Mouse (Mus musculus): Measurements from ENCODE around the gene Med12l. TPM values are rescaled to one million over a fixed set of nuclear protein-coding genes. Genes with fewer than 3 reads are reported as not detected.

Gene Med12l
- polyA plus RNA-seq, 1 experiment from 2014 or later, result 1.0 TPM

DNA sequence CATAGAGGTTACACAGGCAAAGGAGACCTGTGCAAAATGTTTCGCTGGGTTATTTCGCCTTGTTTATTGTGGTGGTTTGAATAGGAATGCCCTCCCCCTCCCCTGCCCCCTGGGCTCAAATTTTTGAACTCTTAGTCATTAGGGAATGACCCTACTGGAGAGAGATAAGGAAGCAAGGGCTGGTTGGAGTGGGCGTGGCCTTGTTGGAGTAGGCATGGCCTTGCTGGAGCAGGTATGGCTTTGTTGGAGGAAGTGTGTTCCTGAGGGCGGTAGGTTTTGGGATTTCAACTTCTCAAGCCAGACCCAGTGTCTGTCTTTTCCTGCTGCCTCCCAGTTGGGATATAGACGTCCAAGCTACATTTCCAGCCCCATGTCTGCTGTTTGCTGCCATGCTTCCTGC is 1.9 kb upstream of the Med12l start:
- no peak for DNase-seq (ENCODE audit: low spot score)

DNA sequence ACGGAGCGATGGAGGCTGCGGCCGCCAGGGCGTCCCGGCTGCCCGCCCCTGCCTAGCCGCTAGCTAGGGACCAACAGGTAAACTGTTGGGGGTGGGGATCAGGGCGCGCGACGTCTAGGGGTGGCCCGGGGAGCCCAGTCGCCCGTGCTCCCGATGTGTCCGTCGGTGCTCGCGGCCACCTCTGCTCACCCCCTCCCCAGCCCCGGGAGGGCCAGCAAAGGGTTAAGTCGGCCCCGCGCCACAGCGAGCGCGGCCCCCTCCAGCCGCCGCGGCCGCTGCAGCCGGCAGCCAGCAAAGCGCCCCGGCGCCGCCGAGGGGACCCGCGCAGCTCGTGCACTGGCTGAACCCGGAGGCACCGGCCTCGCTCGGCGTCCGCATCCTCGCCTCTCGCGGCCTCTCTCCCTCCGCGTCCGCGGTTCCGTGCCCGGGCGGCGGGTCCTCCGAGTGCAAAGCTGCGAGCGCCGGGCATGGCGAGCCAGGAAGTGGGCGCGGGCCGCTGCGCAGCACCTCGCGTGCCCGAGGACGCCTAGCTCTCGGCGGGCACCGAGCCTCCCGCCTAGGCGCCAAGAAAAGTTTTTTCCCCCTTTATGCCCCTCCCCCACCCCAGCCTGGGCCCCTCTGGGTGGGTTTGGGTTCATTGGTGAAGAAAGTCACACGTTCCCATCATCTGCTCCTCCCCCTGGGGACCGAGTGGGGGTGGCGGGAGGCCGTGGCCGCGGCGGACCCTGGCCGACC is 538 bp downstream of the Med12l start:
- H3K4me3 ChIP-seq, result peak overlapping the region; percentile 77
- peaks cover 62% of the 10 kb centered on the region for H3K27me3 ChIP-seq (ENCODE audit: low read depth, poor library complexity, severe bottlenecking)
- WGBS, result under 1% methylated on average over 83 of the region's 83 CpGs
- peaks cover 24% of the 10 kb centered on the region for H3K4me1 ChIP-seq
- no peaks in the 10 kb centered on the region for H3K36me3 ChIP-seq
- DNase-seq (ENCODE audit: low spot score), result peak; percentile 82
- no peaks in the 10 kb centered on the region for H3K9me3 ChIP-seq (replicated peaks)
- H3K27ac ChIP-seq, result peak overlapping the region; percentile 89

More for the DNA sequence above, 1.9 kb upstream of the Med12l start:
- H3K9me3 ChIP-seq (replicated peaks), result no peaks in the 10 kb centered on the region
- no peak overlapping the region for H3K4me3 ChIP-seq
- no peak overlapping the region for H3K27ac ChIP-seq
- H3K36me3 ChIP-seq, result no peaks in the 10 kb centered on the region
- H3K4me1 ChIP-seq, result peaks cover 24% of the 10 kb centered on the region
- peaks cover 45% of the 10 kb centered on the region for H3K27me3 ChIP-seq (ENCODE audit: low read depth, poor library complexity, severe bottlenecking)
- 72% methylated on average over 5 of the region's 5 CpGs for WGBS

DNA sequence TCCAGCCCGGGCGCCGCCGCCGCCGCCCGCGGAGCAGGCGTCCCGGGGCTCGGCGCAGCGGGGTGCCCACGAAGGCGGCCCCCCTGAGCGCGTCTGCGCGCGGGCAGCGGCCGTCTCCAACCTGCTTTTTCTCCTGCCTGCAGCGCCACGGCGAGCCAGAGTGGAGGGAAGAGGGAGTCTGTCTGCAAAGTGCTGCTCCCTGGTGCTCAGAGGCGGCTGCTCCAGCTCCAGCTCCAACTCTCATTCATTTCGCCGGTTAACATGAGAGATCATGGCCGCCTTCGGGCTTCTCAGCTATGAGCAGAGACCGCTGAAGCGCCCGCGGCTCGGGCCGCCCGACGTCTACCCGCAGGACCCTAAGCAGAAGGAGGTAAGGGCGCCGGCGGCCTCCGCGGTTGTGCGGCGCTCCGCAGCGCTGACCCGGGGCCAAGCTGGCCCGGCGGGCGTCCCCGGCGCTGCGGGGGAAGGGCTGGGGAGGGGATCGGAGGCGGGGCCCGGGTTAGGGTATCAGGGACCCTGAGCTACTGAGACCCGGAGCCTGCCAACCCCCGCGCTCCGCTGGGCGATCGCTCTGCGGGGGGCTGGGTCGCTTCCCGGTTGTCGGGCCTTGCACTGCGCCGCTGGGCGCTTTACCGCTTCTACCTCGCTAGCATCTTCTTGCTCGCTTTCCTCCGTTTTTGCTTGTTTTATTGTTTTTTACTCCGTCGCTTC is 1.3 kb downstream of the Med12l start:
- Histone ChIP-seq H3K4me1 (peaks cover 24% of the 10 kb centered on the region), H3K27me3 (ENCODE audit: low read depth, poor library complexity, severe bottlenecking) (peaks cover 62% of the 10 kb centered on the region), H3K4me3 (peak overlapping the region; percentile 77), H3K9me3 (replicated peaks) (no peaks in the 10 kb centered on the region), H3K36me3 (no peaks in the 10 kb centered on the region), H3K27ac (peak overlapping the region; percentile 89)
- DNase-seq (ENCODE audit: low spot score), result no peak
- under 1% methylated on average over 77 of the region's 77 CpGs for WGBS

DNA sequence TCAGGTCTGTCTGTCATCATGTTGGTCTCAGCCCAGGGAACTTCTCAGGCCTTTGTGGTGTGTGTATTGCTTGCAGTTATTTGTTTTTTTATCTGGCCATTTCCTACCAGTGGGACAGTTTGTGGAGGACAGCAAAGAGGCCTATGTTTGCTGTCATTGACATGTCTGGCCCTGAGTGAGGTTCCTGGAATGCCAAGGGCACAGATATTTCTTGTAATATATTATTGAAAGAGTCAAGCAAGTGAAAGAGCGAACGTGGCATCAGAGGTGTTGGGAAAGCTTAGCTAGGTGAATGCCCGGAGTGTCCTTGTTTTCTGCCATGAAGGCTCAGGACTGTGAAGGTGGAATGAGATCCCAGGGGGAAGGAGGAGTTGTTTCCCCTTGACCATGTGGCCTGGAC is 4.7 kb downstream of the Med12l start:
- DNase-seq (ENCODE audit: low spot score), result no peak
- Histone ChIP-seq H3K4me3 (no peak overlapping the region), H3K27me3 (ENCODE audit: low read depth, poor library complexity, severe bottlenecking) (peaks cover 40% of the 10 kb centered on the region), H3K4me1 (peaks cover 18% of the 10 kb centered on the region), H3K9me3 (replicated peaks) (no peaks in the 10 kb centered on the region), H3K36me3 (no peaks in the 10 kb centered on the region), H3K27ac (no peak overlapping the region)
- WGBS, result 91% methylated on average over 3 of the region's 3 CpGs

DNA sequence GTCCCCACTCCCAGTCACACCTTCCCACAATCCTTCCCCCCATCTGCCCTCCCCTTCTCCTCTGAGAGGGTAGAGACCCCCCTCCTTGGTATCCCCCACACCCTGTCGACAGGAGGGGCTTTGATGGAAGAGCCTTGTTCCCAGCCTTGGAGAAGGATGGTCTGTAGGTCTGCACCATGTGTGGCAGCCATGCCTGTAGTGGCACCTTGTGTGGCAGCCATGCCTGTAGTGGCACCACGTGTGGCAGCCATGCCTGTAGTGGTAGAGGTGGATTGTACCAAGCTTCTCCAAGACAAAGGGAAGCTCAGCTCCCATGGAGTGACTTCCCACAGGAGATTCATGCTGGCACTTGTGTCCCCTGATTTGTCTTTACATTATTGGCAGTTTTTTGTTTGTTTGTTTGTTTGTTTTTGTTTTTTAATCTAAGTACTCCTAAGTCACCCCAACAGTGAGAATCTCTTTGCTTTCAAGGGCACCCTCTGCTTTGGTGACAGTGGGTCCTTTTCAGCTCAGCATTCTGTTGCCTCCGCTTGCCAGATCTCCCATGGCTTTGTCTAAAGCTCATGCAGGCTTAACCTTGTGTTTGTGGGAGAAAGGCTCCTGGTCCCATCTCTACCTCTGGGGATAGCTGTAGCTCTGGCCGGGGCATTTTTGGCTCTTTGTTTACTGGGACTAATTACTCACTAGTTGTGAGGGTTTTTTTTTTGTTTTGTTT is 10.2 kb downstream of the Med12l start:
- no peaks in the 10 kb centered on the region for H3K27me3 ChIP-seq (ENCODE audit: low read depth, poor library complexity, severe bottlenecking)
- H3K9me3 ChIP-seq (replicated peaks), result no peaks in the 10 kb centered on the region
- DNase-seq (ENCODE audit: low spot score), result no peak
- no peak overlapping the region for H3K27ac ChIP-seq
- no peak overlapping the region for H3K4me3 ChIP-seq
- no peaks in the 10 kb centered on the region for H3K4me1 ChIP-seq
- H3K36me3 ChIP-seq, result no peaks in the 10 kb centered on the region
- 77% methylated on average over 4 of the region's 4 CpGs for WGBS

GRCm38 (mm10) chr3:59016501-59016900 is 10.9 kb downstream of the Med12l start:
- Histone ChIP-seq H3K27ac (no peak overlapping the region), H3K4me1 (no peaks in the 10 kb centered on the region), H3K36me3 (no peaks in the 10 kb centered on the region), H3K9me3 (replicated peaks) (no peaks in the 10 kb centered on the region), H3K27me3 (ENCODE audit: low read depth, poor library complexity, severe bottlenecking) (no peaks in the 10 kb centered on the region), H3K4me3 (no peak overlapping the region)
- WGBS, result 87% methylated on average over 9 of the region's 9 CpGs
- DNase-seq (ENCODE audit: low spot score), result no peak

DNA sequence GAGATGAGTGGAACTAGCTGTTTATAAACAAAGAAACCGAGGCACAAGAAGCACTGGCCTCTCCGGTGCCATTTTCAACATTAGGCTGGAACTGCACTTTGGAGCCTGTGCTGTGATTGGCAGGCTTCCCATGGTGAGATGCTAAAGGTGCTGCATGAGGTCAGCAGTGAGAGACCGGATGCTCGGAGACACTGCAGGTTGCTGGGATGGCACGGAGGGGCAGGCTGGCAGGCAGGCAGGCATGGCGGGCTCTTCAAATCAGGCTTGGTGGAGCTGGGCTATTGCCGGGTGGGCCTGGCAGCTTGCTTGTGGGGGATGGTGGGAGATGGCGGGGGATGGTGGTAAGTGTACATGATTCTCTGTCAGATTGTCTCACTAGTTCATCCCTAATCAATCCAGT is 15.6 kb downstream of the Med12l start:
- H3K36me3 ChIP-seq, result no peaks in the 10 kb centered on the region
- H3K27ac ChIP-seq, result no peak overlapping the region
- 81% methylated on average over 8 of the region's 8 CpGs for WGBS
- H3K4me3 ChIP-seq, result no peak overlapping the region
- H3K9me3 ChIP-seq (replicated peaks), result no peaks in the 10 kb centered on the region
- H3K27me3 ChIP-seq (ENCODE audit: low read depth, poor library complexity, severe bottlenecking), result no peaks in the 10 kb centered on the region
- no peak for DNase-seq (ENCODE audit: low spot score)
- peaks cover 6% of the 10 kb centered on the region for H3K4me1 ChIP-seq

DNA sequence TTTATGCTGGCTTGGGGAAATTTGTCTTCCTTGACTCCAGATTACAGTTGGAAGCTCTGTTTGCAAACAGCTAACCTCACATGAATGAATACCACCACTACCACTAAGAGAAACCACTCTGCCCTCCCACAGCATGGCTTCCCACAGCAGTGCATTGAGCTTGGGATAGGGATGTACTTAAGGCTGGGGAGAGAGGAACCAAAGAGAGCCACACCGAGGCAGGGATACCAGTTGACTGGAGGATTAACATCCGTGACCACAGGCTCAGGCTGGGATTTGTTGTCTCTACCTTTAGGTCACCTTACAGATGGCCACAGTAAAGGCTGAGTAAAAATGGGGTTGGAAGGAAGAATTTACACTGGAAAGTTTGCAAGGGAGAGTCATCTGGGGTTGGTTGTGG is 16.6 kb downstream of the Med12l start:
- DNase-seq (ENCODE audit: low spot score), result no peak
- whole genome bisulfite sequencing, result 85% methylated on average over 2 of the region's 2 CpGs
- H3K36me3 ChIP-seq, result no peaks in the 10 kb centered on the region
- H3K27ac ChIP-seq, result no peak overlapping the region
- no peaks in the 10 kb centered on the region for H3K9me3 ChIP-seq (replicated peaks)
- no peak overlapping the region for H3K4me3 ChIP-seq
- no peaks in the 10 kb centered on the region for H3K27me3 ChIP-seq (ENCODE audit: low read depth, poor library complexity, severe bottlenecking)
- H3K4me1 ChIP-seq, result peaks cover 6% of the 10 kb centered on the region

DNA sequence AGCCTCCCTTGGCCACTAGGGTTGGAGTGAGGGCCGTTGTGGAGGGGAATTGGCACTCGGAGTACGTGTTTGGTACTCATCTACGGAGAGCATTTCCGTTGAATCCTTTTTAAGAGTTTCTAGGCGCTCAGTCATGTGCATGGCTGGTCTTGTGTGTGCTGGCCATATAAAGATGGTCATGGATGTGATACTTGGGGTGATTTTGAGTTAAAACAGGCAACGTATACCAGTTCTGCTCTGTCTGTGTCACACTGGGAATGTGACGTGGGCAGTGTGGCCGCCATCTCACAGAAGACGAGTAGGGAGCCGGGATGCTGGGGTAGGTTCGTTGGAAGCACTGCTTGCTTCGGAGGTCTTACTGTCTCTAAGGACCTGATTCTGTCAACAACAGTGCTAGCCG is 17.3 kb downstream of the Med12l start:
- no peak for DNase-seq (ENCODE audit: low spot score)
- H3K4me1 ChIP-seq, result peaks cover 6% of the 10 kb centered on the region
- H3K9me3 ChIP-seq (replicated peaks), result no peaks in the 10 kb centered on the region
- H3K27me3 ChIP-seq (ENCODE audit: low read depth, poor library complexity, severe bottlenecking), result no peaks in the 10 kb centered on the region
- 95% methylated on average over 14 of the region's 14 CpGs for WGBS
- H3K36me3 ChIP-seq, result no peaks in the 10 kb centered on the region
- no peak overlapping the region for H3K27ac ChIP-seq
- H3K4me3 ChIP-seq, result no peak overlapping the region

GRCm38 (mm10) chr3:59024531-59025192 is 19.0 kb downstream of the Med12l start:
- H3K4me1 ChIP-seq, result peaks cover 6% of the 10 kb centered on the region
- no peak overlapping the region for H3K27ac ChIP-seq
- H3K36me3 ChIP-seq, result no peaks in the 10 kb centered on the region
- DNase-seq (ENCODE audit: low spot score), result no peak
- H3K9me3 ChIP-seq (replicated peaks), result no peaks in the 10 kb centered on the region
- H3K4me3 ChIP-seq, result no peak overlapping the region
- H3K27me3 ChIP-seq (ENCODE audit: low read depth, poor library complexity, severe bottlenecking), result no peaks in the 10 kb centered on the region
- 60% methylated on average over 14 of the region's 14 CpGs for WGBS

DNA sequence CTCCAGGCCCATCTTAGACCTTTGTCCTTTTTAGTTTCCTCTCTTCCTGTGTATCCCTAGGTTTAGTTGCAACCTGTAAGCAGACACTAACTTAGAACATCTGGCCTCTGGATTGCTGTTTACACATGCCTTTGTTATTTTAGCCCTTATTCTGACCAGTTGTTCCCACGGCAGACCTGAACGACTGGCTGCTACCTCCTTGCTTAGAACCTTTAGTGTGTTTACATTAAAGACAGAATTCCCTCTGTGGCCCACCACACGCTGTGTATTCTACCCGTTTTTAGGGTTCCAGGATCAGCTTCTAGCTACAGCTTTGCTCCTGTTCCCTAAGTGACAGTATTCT is 19.5 kb downstream of the Med12l start:
- peaks cover 6% of the 10 kb centered on the region for H3K4me1 ChIP-seq
- H3K27ac ChIP-seq, result no peak overlapping the region
- WGBS, result 28% methylated on average over 4 of the region's 4 CpGs

GRCm38 (mm10) chr3:59028696-59029095 is 23.1 kb downstream of the Med12l start:
- peaks cover 9% of the 10 kb centered on the region for H3K4me1 ChIP-seq
- H3K9me3 ChIP-seq (replicated peaks), result no peaks in the 10 kb centered on the region
- DNase-seq (ENCODE audit: low spot score), result no peak
- H3K4me3 ChIP-seq, result no peak overlapping the region
- 78% methylated on average over 6 of the region's 6 CpGs for WGBS
- no peaks in the 10 kb centered on the region for H3K36me3 ChIP-seq
- H3K27me3 ChIP-seq (ENCODE audit: low read depth, poor library complexity, severe bottlenecking), result no peaks in the 10 kb centered on the region
- no peak overlapping the region for H3K27ac ChIP-seq

More for the DNA sequence above, 19.5 kb downstream of the Med12l start:
- no peak for DNase-seq (ENCODE audit: low spot score)
- Histone ChIP-seq H3K27me3 (ENCODE audit: low read depth, poor library complexity, severe bottlenecking) (no peaks in the 10 kb centered on the region), H3K4me3 (no peak overlapping the region), H3K36me3 (no peaks in the 10 kb centered on the region), H3K9me3 (replicated peaks) (no peaks in the 10 kb centered on the region)

DNA sequence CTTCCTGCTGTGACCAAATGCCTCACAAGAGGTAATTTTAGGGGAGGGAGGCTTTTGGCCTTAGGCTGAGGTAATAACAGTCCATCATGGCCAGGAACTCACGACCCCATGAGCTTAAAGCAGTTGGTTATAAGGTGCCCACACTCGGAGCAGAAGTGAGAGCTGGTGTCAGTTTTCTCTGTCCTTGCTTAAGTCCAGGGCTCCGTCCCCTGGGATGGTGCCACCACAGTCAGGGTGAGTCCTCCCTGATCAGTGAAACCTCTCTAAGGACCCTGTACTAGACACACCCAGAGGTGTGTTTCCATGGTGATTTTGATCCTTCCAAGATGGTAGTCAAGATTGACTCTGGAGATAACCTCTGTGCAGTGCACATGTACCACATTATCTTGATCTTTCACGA is 25.4 kb downstream of the Med12l start:
- Histone ChIP-seq H3K9me3 (replicated peaks) (no peaks in the 10 kb centered on the region), H3K36me3 (no peaks in the 10 kb centered on the region), H3K4me1 (0 out of 2 replicates have a peak, but pooled peaks cover 3% of the 10 kb centered on the region), H3K4me3 (no peak overlapping the region), H3K27me3 (ENCODE audit: low read depth, poor library complexity, severe bottlenecking) (no peaks in the 10 kb centered on the region), H3K27ac (no peak overlapping the region)
- 32% methylated on average over 4 of the region's 4 CpGs for WGBS
- DNase-seq (ENCODE audit: low spot score), result no peak

Data from limb, embryonic 10.5 days (tissue).